Mouse (Mus musculus) embryo, embryonic 9.5 days (tissue): ENCODE data around the gene Asic2.
A peak's percentile ranks its signal among the peaks of the same experiment; 100 is the strongest.

Source experiments
- DNase-seq: peaks from one replicate; pipeline ENCODE4 v3.0.0-alpha.2; 2017; ENCODE audit errors: extremely low spot score

The Asic2 gene

DNA sequence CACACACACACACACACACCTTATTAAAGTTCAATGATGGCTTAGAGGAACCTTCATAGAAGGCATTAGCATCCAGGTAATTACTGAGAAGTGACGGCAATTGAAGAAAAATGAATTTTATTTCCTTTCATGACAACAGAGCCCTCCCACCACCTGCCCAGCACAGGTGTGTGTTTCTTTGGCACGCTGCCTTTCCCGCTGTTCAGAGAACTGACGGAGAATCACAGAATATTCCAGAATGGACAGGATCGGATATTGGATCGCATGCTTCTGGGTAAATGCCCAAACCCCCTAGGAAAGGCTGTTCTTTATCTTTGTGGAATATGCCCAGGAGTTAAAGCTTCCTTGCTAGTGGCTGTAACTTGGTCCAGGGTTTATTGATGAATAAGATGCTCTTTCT, 954.8 kb downstream of the Asic2 start:
- no peak for DNase-seq

GRCm38 (mm10) chr11:81010766-81011165, 957.5 kb downstream of the Asic2 start:
- no peak for DNase-seq

- DNase-seq: no peak
These were observed 958.9 kb downstream of the Asic2 start for GRCm38 (mm10) chr11:81009366-81009765.

DNA sequence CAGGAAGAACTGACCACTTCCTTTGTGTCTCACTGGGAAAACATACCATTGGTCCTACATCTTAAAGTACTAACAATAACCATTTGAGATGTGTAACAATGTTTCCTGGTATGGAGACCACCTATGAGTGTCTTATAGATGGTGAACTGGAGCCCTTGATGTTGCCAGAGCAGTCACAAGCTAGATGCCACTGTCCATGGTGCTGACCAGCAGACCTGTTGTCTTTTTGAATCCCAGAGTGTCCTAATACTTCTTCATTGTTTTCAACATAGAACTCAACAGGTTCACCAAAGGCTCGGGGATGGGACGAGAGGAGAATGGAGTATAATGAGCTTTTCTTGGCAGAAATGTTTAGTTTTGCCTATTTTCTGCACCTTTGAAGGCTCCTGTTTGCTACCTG, 962.4 kb downstream of the Asic2 start:
- DNase-seq: peak; percentile 31

GRCm38 (mm10) chr11:81002769-81003430, 965.4 kb downstream of the Asic2 start:
- no peak for DNase-seq

DNA sequence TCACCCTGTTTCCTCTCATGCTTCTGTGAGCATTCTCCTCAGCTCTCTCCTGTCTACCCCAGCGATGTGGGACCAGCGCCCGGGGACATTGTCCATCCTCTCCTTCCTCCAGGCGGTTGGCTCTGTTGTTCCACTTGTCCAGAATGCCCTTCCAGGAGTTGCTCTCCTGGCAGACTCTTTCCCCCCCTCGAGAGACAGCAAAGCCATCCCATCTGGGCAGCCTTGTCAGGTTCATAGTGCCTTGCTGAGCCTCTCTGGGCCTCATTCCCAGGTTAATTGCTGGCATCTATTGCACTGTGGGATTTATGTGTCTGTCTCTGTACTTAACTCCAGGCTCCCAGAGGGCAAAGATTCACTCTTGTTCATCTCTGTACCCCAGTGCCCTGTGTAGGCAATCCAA, 972.6 kb downstream of the Asic2 start:
- no peak for DNase-seq

DNA sequence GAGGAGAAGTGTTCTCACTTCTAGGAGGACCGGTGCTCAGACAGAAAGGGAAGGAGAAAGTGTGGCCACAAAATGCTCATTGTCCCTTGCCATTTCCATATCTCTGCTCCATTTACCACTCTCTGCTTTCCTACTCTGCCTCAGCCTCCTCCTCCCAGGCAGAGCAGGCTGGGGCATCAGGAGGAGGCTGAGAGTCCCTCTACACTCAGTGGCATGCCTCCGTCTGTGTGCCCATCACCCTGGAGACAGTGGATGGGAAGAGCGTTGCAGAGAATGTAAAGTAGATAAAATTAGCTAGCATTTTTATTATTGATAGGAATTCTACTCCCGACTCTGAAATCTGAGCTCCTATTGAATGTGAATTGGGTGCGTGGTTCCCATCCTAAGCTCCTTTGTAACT, 984.7 kb downstream of the Asic2 start:
- no peak for DNase-seq

- DNase-seq: peak; percentile 26
These were observed 991.9 kb downstream of the Asic2 start for GRCm38 (mm10) chr11:80976239-80976855.

DNA sequence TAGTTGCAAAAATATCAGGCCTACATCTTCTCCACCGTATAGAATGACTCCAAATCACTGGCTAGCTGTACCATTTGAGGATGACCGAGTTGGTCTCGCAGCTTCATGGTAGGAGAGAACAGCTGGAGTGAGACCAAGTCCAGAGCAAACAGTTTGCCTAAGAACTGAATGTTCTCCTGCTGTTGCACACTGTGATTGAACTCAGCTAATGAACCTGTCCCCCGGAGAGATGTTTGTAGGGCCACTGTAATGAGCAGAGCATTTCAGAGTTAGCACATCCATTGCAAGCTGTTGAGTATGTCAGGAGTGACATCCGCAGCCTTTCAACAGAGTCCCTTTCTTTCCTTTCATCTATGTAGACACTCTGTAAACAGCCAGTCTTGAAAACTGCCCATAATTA, 993.6 kb downstream of the Asic2 start:
- no peak for DNase-seq

DNA sequence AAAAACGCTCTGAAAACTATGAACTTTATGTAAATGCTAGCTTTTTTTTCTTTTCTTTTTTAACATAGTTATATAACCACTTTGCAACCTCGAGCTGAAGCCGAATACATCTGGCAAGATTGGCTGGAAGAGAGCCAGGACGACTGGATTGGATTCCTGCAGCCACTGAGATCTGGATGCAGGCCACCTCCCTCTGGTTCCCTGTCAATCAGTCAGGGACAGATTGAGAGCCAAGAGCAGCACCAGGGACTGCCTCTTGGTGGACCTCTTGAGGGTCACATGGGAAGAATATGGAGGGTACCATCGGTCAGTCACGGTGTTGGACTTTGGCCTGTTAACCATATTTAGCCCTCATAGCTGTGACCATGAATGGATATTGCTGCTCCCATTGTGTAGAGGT, 994.3 kb downstream of the Asic2 start:
- no peak for DNase-seq

DNA sequence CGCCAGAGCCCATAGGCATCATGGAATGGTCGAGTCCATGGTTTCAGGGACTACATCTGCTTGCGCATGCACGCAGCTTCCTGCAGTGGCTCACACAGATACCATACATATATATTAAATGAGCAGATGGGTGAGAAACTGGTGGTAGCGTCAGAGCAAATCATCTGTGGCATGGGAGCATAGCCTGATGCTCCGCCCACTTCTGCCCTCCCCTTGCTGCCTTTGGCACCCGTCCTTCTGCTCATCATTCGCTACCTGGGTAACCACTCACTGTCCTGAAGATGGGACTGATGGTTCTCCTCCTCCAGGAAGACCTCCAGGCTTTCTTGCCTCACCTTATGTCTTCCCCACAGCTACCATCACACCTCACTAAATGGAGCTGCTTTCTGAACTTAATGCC, 995.0 kb downstream of the Asic2 start:
- DNase-seq: no peak

DNA sequence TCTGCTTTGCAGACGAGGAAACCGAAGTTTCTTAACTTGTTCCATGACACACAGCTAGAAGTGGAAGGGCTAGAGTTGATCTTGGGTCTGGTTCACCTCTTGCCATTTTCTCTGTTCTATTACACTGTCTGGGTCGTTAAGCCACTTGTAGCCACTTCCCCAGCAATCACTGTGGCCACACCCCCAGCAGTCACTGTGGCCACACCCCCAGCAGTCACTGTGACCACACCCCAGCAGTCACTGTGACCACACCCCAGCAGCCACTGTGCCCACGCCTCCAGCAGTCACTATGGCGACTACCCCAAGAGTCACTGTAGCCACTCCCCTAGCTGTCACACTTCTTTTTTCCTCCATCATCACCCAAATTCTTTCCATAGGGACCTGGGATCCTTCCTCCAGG, 1000.7 kb downstream of the Asic2 start:
- peak; percentile 14 for DNase-seq

DNA sequence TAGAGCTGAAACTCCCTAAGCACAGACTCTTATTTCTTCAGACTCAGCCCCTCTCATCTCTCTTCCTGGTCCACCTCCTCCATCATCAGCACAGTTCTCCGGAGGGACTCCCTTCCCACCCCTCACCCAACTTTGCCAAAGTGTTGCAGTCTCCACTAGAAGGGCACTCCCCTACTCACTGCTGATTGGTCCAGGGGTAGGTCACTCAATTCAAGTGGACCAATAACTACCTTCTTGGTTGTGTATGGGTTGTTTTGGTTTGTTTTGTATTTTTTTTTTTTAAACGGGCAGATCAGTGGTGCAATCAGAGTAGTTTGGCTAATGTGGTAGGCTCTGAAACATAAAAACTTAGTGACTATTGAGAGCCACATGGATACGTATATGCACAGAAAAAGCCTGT, 1002.2 kb downstream of the Asic2 start:
- no peak for DNase-seq

DNA sequence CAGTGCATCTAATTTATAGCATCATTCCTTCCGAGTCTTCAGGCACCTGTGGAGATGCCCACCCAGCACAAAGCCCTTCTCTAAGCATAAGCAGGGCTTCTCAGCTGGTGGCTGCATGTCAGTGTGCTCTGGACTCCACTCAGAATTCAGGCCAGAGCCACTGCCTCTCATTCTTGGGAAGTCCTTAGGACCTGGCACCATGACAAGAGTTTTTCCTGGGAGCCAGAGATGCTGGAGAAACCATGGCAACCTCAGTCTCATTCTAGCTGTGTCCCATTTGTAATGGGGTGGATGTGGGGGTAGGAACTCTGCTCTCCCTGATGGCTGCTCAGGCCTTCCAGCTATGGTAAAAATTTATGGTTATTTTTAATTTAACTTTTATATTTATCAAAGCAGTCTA, 1006.9 kb downstream of the Asic2 start:
- DNase-seq: no peak

DNA sequence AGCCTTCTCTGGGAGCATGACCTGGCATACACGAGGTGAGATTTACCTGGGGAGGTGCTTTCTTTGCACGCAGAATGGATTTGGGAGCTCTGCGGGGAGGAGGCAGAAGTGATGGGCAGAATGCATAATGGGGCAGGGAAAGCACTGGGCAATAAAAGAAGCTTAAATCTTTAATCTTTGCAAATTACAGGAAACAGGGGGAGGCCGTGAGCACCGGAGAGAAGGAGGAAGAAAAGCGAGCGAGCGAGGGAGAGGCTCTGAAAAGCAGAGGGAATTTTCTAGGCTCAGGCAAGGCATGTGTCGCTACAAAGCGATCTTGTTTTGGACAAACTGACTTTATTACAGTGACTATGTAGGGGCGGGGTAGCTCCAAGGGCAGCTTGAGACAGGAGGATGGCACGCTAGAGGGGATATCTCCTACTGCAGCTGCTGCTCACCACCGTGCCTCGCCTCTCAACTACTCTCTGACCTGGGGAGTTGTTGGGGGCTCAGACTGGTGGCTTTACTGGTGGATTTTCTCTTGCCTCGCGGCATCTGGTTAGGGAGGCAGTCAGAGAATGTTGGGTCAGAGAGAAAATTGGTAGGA, 1010.1 kb downstream of the Asic2 start:
- no peak for DNase-seq

DNA sequence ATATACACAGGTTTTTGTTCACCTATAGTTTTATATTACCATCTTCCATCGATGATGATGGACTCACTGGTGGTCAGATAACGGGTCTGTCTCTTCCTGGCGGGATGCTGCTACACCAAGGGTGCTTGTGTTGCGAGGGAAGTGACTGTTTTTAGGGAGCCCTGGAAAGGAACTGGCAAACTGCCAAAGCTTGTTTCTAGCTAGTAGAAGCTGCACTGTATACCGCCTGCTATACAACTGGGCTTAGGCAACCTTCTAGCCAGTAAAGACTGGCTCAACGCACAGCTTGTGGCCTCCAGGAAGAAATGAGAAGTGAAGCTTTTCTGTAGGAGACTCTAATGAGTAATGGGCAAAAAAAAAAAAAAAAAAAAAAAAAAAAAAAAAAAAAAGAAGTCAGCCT, 1012.3 kb downstream of the Asic2 start:
- DNase-seq: no peak

GRCm38 (mm10) chr11:80954147-80954546, 1014.1 kb downstream of the Asic2 start:
- DNase-seq: no peak

GRCm38 (mm10) chr11:80949068-80949738, 1019.1 kb downstream of the Asic2 start:
- no peak for DNase-seq

GRCm38 (mm10) chr11:80948103-80948502, 1020.2 kb downstream of the Asic2 start:
- no peak for DNase-seq

- no peak for DNase-seq
These were observed 1022.1 kb downstream of the Asic2 start for GRCm38 (mm10) chr11:80946163-80946562.

GRCm38 (mm10) chr11:80923286-80923951, 1044.8 kb downstream of the Asic2 start:
- DNase-seq: no peak

GRCm38 (mm10) chr11:80918332-80918731, 1049.9 kb downstream of the Asic2 start:
- no peak for DNase-seq
